Mouse (Mus musculus) heart, postnatal 0 days (tissue): Measurements from ENCODE around the gene Prpf8. TPM values are rescaled to one million over a fixed set of nuclear protein-coding genes. Genes with fewer than 3 reads are reported as not detected.

ENCODE experiments used
- ATAC-seq: fragments of 200-750 bp; cut with Nextera tagmentation; 2 replicates; pipeline ENCODE4 v1.8.0; 2017; ENCODE audit warnings: low read depth, moderate number of reproducible peaks, moderate library complexity; ENCODE audit not compliant: insufficient read depth
- DNase-seq: peaks from one replicate; pipeline ENCODE4 v3.0.0-alpha.2; 2016; ENCODE audit warnings: low spot score
- H3K27ac ChIP-seq: fragments of 300-500 bp; sonication (generic); 2 replicates; pipeline ENCODE4 v1.5.1; 2014; ENCODE audit warnings: low read depth, mild to moderate bottlenecking
- H3K27me3 ChIP-seq: fragments of 300-500 bp; sonication (generic); 2 replicates; pipeline ENCODE4 v1.6.1; 2014; ENCODE audit warnings: low read length, mixed read lengths; ENCODE audit not compliant: control insufficient read depth, insufficient read depth
- H3K36me3 ChIP-seq: fragments of 300-500 bp; sonication (generic); replicated peaks from 2 replicates; pipeline ENCODE4 v1.6.1; 2014; ENCODE audit warnings: low read length, mixed read lengths; ENCODE audit not compliant: control insufficient read depth, insufficient read depth
- H3K4me1 ChIP-seq: fragments of 300-500 bp; sonication (generic); 2 replicates; pipeline ENCODE4 v1.6.1; 2014; ENCODE audit warnings: antibody characterized with exemption; ENCODE audit not compliant: control insufficient read depth, insufficient read depth
- H3K4me2 ChIP-seq: fragments of 300-500 bp; sonication (generic); 2 replicates; pipeline ENCODE4 v1.6.1; 2014; ENCODE audit warnings: low read depth, mild to moderate bottlenecking, low read length, moderate library complexity
- H3K4me3 ChIP-seq: fragments of 300-500 bp; sonication (generic); 2 replicates; pipeline ENCODE4 v1.5.1; 2014; ENCODE audit warnings: low read depth, low read length
- H3K9ac ChIP-seq: fragments of 300-500 bp; sonication (generic); replicated peaks from 2 replicates; pipeline ENCODE4 v1.6.1; 2014; ENCODE audit warnings: low read depth, low read length, mixed read lengths
- H3K9me3 ChIP-seq: fragments of 300-500 bp; sonication (generic); replicated peaks from 2 replicates; pipeline ENCODE4 v1.6.1; 2016; ENCODE audit warnings: low read length; ENCODE audit not compliant: control insufficient read depth
- CTCF ChIP-seq: IDR thresholded peaks from 2 replicates; pipeline ENCODE4 v1.5.1; 2016; ENCODE audit warnings: antibody characterized with exemption, control low read depth, low read depth
- EP300 ChIP-seq: IDR thresholded peaks from 2 replicates; pipeline ENCODE4 v1.6.1; 2016; ENCODE audit warnings: antibody characterized with exemption, low read depth
- WGBS: fragments of 180-500 bp; shearing (Covaris S2); extraction: QIAGEN DNeasy Blood & Tissue Kit; methylation state at CpG from one replicate; pipeline ENCODE4 v1.1.7; 2014; 5-methylcytosine and 5-hydroxymethylcytosine counted together
- polyA plus RNA-seq: library from polyadenylated mRNA; unstranded; fragments of >200 nt; fragmentation: Nextera tagmentation; extraction: Ambion mirVana; gene quantifications from 2 replicates; pipeline ENCODE4 v1.2.1, GENCODE M21; 2015
- total RNA-seq: library from RNA; depleted of rRNA; stranded (reverse); fragments of >200 nt; gene quantifications from 2 replicates; pipeline ENCODE4 v1.2.3, GENCODE M21; 2014; ENCODE audit warnings: low replicate concordance

Prpf8 gene
- total and polyA plus RNA-seq, 2 experiments from 2014 or later: 17.0 to 79.8 TPM

- H3K36me3 ChIP-seq: peaks cover 36% of the 10 kb centered on the region
Measured at GRCm38 (mm10) chr11:75526943-75527342, 40.3 kb downstream of the Prpf8 start.

GRCm38 (mm10) chr11:75529771-75530170 is 43.2 kb downstream of the Prpf8 start:
- Histone ChIP-seq H3K4me1 (peaks cover 7% of the 10 kb centered on the region; the same call in 1 of the 2 replicates), H3K36me3 (peaks cover 20% of the 10 kb centered on the region), H3K9ac (no peak overlapping the region), H3K4me2 (no peak overlapping the region), H3K4me3 (no peak overlapping the region), H3K27me3 (no peaks in the 10 kb centered on the region), H3K27ac (no peak overlapping the region), H3K9me3 (no peaks in the 10 kb centered on the region)
- no peak for TF ChIP-seq EP300
- no peak for TF ChIP-seq CTCF
- no peak for DNase-seq
- ATAC-seq: no peak
- 41% methylated on average over 4 of the region's 4 CpGs for WGBS

More at GRCm38 (mm10) chr11:75526943-75527342, 40.3 kb downstream of the Prpf8 start:
- H3K9ac ChIP-seq: no peak overlapping the region
- H3K9me3 ChIP-seq: no peaks in the 10 kb centered on the region
- no peaks in the 10 kb centered on the region for H3K4me1 ChIP-seq
- no peak overlapping the region for H3K4me2 ChIP-seq
- no peak overlapping the region for H3K4me3 ChIP-seq
- no peaks in the 10 kb centered on the region for H3K27me3 ChIP-seq
- TF ChIP-seq EP300 (no peak), CTCF (no peak)
- WGBS: 89% methylated on average over 6 of the region's 6 CpGs
- H3K27ac ChIP-seq: no peak overlapping the region
- ATAC-seq (no peak), DNase-seq (no peak)

GRCm38 (mm10) chr11:75530325-75530724 is 43.7 kb downstream of the Prpf8 start:
- peak; percentile 80 for DNase-seq
- Histone ChIP-seq H3K4me2 (peak overlapping the region; percentile 98), H3K36me3 (peaks cover 14% of the 10 kb centered on the region), H3K4me3 (peak overlapping the region; percentile 69), H3K27ac (peak overlapping the region; percentile 87), H3K9me3 (no peaks in the 10 kb centered on the region), H3K27me3 (no peaks in the 10 kb centered on the region), H3K9ac (peak overlapping the region; percentile 80), H3K4me1 (peaks cover 12% of the 10 kb centered on the region; the same call in 1 of the 2 replicates)
- WGBS: 1% methylated on average over 10 of the region's 10 CpGs
- TF ChIP-seq EP300 (no peak), CTCF (peak; percentile 95)
- peak; percentile 52 for ATAC-seq

GRCm38 (mm10) chr11:75530845-75531373 is 44.3 kb downstream of the Prpf8 start:
- peak overlapping the region; percentile 87 for H3K27ac ChIP-seq
- peak overlapping the region; percentile 80 for H3K9ac ChIP-seq
- peaks cover 12% of the 10 kb centered on the region; the same call in 1 of the 2 replicates for H3K4me1 ChIP-seq
- H3K36me3 ChIP-seq: peaks cover 9% of the 10 kb centered on the region
- H3K4me3 ChIP-seq: peak overlapping the region; percentile 69
- under 1% methylated on average over 31 of the region's 31 CpGs for WGBS
- no peak for TF ChIP-seq EP300
- no peak for TF ChIP-seq CTCF
- peak overlapping the region; percentile 98 for H3K4me2 ChIP-seq
- H3K27me3 ChIP-seq: no peaks in the 10 kb centered on the region
- DNase-seq (no peak), ATAC-seq (peak; percentile 4)
- no peaks in the 10 kb centered on the region for H3K9me3 ChIP-seq

GRCm38 (mm10) chr11:75531469-75532242 is 45.0 kb downstream of the Prpf8 start, which contains the start of gene Slc43a2:
Slc43a2 (plus strand) TSS chr11:75531694.
- under 1% methylated on average over 62 of the region's 62 CpGs for WGBS
- TF ChIP-seq CTCF: no peak
- no peak for TF ChIP-seq EP300
- DNase-seq (peak; percentile 92), ATAC-seq (peak; percentile 88)
- Histone ChIP-seq H3K27me3 (no peaks in the 10 kb centered on the region), H3K9me3 (no peaks in the 10 kb centered on the region), H3K36me3 (peaks cover 4% of the 10 kb centered on the region; the same call in 1 of the 2 replicates), H3K27ac (peak within 1 kb of the TSS; percentile 87), H3K4me1 (peaks cover 12% of the 10 kb centered on the region; the same call in 1 of the 2 replicates), H3K9ac (peak within 1 kb of the TSS; percentile 80), H3K4me2 (peak within 1 kb of the TSS; percentile 98), H3K4me3 (peak within 1 kb of the TSS; percentile 69)
